In the genomic region with DNA sequence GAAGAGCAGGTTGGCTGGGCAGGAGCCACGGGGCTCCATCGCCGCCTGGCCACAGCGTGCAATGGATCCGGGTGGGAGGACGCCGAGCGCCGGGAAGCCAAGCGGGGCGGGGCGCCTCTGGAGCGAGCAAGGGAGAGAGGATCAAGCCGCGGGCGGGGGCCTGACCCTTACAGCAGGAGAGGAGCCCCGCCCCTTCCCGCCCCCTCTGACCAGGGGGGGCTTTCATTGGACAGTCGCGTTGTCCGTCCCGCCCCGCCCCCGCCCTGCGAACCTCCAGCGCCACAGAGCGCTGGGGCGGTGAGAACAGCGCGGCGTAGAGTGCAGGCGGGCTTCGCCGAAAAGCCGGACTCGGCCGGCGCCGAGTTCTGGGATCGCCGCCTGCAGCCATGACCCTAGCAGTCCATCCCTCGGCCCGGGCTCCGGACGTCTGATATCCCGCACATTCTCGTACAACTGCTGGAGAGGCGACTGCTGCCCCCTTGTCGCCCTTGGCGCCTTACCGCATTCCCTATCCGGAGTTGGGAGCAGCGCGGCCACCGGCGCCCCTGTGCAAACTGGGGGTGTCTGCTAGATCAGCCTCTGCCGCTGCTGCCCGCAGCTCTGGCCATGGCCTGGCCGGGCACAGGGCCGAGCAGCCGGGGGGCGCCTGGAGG, we compare ENCODE assay signal across 8 mouse cellular contexts. TPM values are rescaled to one million over a fixed set of nuclear protein-coding genes. Genes with fewer than 3 reads are reported as not detected.
DNase-seq lines count a peak whose midpoint lies in the region; ATAC-seq and TF ChIP-seq lines count a peak whose summit lies in the region.

Gene Tmem135, minus strand, starts transcription at position 142 of the 653 bp plus-strand sequence.
Gene Fzd4, plus strand, starts transcription at position 275 of the 653 bp plus-strand sequence.

- H3K9me3 ChIP-seq in heart, embryonic 10.5 days, result no peaks in the 10 kb centered on the region
- H3K9me3 ChIP-seq in kidney, embryonic 15.5 days (replicated peaks), result no peaks in the 10 kb centered on the region

- no peak for TF ChIP-seq POLR2A in bone marrow macrophage, adult 2 months (IDR thresholded peaks at IDR 0.05; ENCODE audit: borderline replicate concordance, low read depth, low read length)
- peak; percentile 68 for TF ChIP-seq POLR2A in embryonic fibroblast, embryonic 13.5 days (IDR thresholded peaks at IDR 0.05; ENCODE audit: low read depth, low read length)

- peaks cover 16% of the 10 kb centered on the region for H3K36me3 ChIP-seq in heart, embryonic 10.5 days
- peaks cover 23% of the 10 kb centered on the region for H3K36me3 ChIP-seq in kidney, embryonic 15.5 days

- H3K4me2 ChIP-seq in kidney, embryonic 15.5 days, result peak within 1 kb of the TSS; percentile 88

- H3K4me3 ChIP-seq in bone marrow macrophage, adult 2 months (ENCODE audit: insufficient read depth, low read length), result peak within 1 kb of the TSS; percentile 77
- H3K4me3 ChIP-seq in embryonic fibroblast, embryonic 13.5 days (ENCODE audit: insufficient read depth, low read length), result peak within 1 kb of the TSS; percentile 68
- H3K4me3 ChIP-seq in heart, embryonic 10.5 days, result peak within 1 kb of the TSS; percentile 93
- H3K4me3 ChIP-seq in kidney, embryonic 15.5 days (replicated peaks), result peak within 1 kb of the TSS; percentile 72

- ATAC-seq in kidney, embryonic 15.5 days (replicated peaks; ENCODE audit: low FRiP score), result peak; percentile 94
- peak; percentile 66 for ATAC-seq in monocyte, adult 5-6 weeks (replicated peaks; ENCODE audit: insufficient number of reproducible peaks, low FRiP score, low TSS enrichment, poor library complexity, severe bottlenecking)

- under 1% methylated on average over 61 of the region's 62 CpGs for WGBS in heart, embryonic 10.5 days
- under 1% methylated on average over 62 of the region's 62 CpGs for WGBS in kidney, embryonic 15.5 days

- H3K27me3 ChIP-seq in heart, embryonic 10.5 days (ENCODE audit: insufficient read depth, poor library complexity, severe bottlenecking), result no peaks in the 10 kb centered on the region
- H3K27me3 ChIP-seq in kidney, embryonic 15.5 days, result no peaks in the 10 kb centered on the region

- TF ChIP-seq CTCF in bone marrow macrophage, adult 2 months (IDR thresholded peaks at IDR 0.05; ENCODE audit: low read depth, low read length), result no peak
- TF ChIP-seq CTCF in embryonic fibroblast, embryonic 13.5 days (IDR thresholded peaks at IDR 0.05; ENCODE audit: borderline replicate concordance, insufficient read depth, low read length), result no peak

- DNase-seq in A20 (ENCODE audit: low read depth, low spot score) (peak; percentile 95), liver (peak; percentile 95)
- DNase-seq in heart, embryonic 10.5 days (ENCODE audit: low spot score), result peak; percentile 98
- DNase-seq in spleen, postnatal 4 days (ENCODE audit: low spot score in 2 of 2), result peak; percentile 73 to 82

- no peaks in the 10 kb centered on the region for H3K4me1 ChIP-seq in bone marrow macrophage, adult 2 months (ENCODE audit: control insufficient read depth, insufficient read depth, low read length)
- H3K4me1 ChIP-seq in embryonic fibroblast, embryonic 13.5 days (ENCODE audit: control insufficient read depth, insufficient read depth, low read length), result no peaks in the 10 kb centered on the region
- H3K4me1 ChIP-seq in heart, embryonic 10.5 days, result peaks cover 26% of the 10 kb centered on the region
- peaks cover 59% of the 10 kb centered on the region for H3K4me1 ChIP-seq in kidney, embryonic 15.5 days

- peak within 1 kb of the TSS; percentile 88 for H3K9ac ChIP-seq in kidney, embryonic 15.5 days

- H3K27ac ChIP-seq in bone marrow macrophage, adult 2 months (ENCODE audit: insufficient read depth, low read depth, low read length), result no peak within 1 kb of the TSS
- H3K27ac ChIP-seq in embryonic fibroblast, embryonic 13.5 days (ENCODE audit: insufficient read depth, low read length), result no peak within 1 kb of the TSS
- peak within 1 kb of the TSS; percentile 94 for H3K27ac ChIP-seq in heart, embryonic 10.5 days
- peak within 1 kb of the TSS; percentile 98 for H3K27ac ChIP-seq in kidney, embryonic 15.5 days

RNA-seq across cellular contexts. Expression of gene Tmem135, which starts in this region (rescaled TPM):
- polyA plus RNA-seq in bone marrow macrophage, adult 2 months (2012; ENCODE audit: insufficient read depth, insufficient read length, missing spikeins), result 48.2 and 58.4 TPM in 2 replicates
- 22.5 and 22.6 TPM in 2 replicates for polyA plus RNA-seq in embryonic fibroblast, embryonic 13.5 days (2011; ENCODE audit: insufficient read length, low read depth, missing spikeins)
- polyA plus RNA-seq in heart, embryonic 10.5 days (2016; fragmentation: Nextera tagmentation; extraction: Ambion mirVana), result 29.2 and 30.1 TPM in 2 replicates
- polyA plus RNA-seq in kidney, embryonic 15.5 days (2015; fragmentation: Nextera tagmentation; extraction: Ambion mirVana), result 33.7 and 34.0 TPM in 2 replicates
- total RNA-seq in monocyte, adult 5-6 weeks (2017), result 48.2 to 51.9 TPM (median 50.7 TPM) in 3 replicates

RNA-seq across cellular contexts. Expression of gene Fzd4, which starts in this region (rescaled TPM):
- 0.19 TPM in 1 of 2 replicates, not detected in the other for polyA plus RNA-seq in bone marrow macrophage, adult 2 months (2012; ENCODE audit: insufficient read depth, insufficient read length, missing spikeins)
- polyA plus RNA-seq in embryonic fibroblast, embryonic 13.5 days (2011; ENCODE audit: insufficient read length, low read depth, missing spikeins), result 5.1 and 9.5 TPM in 2 replicates
- 9.2 and 9.7 TPM in 2 replicates for polyA plus RNA-seq in heart, embryonic 10.5 days (2016; fragmentation: Nextera tagmentation; extraction: Ambion mirVana)
- polyA plus RNA-seq in kidney, embryonic 15.5 days (2015; fragmentation: Nextera tagmentation; extraction: Ambion mirVana), result 27.1 and 27.5 TPM in 2 replicates
- total RNA-seq in monocyte, adult 5-6 weeks (2017), result 3.5 to 8.9 TPM (median 3.5 TPM) in 3 replicates

Comparison
In these comparisons a context has a peak if more than half of its experiments do, and no peak if none do; other contexts are left out.
1. H3K27ac ChIP-seq: peak in heart, embryonic 10.5 days (single experiment) and kidney, embryonic 15.5 days (single experiment); none in bone marrow macrophage, adult 2 months (single experiment) and embryonic fibroblast, embryonic 13.5 days (single experiment).
2. Peak in every context shown above with its lines, with median percentiles within 50 percentile points of each other: DNase-seq and H3K4me3 ChIP-seq.